Mouse (Mus musculus) adrenal gland, postnatal 14 days (tissue): ENCODE data around the gene Prkra. TPM values are rescaled to one million over a fixed set of nuclear protein-coding genes. Genes with fewer than 3 reads are reported as not detected.
A peak's percentile ranks its signal among the peaks of the same experiment; 100 is the strongest.

Experiments
- DNase-seq: peaks from one replicate; pipeline ENCODE4 v3.0.0; 2021; ENCODE audit warnings: mixed read lengths
- long read RNA-seq, 2 experiments: library from polyadenylated mRNA; stranded (forward); transcript quantifications; one replicate each; pipeline ENCODE4 v2.0.0; 2021
- total RNA-seq: library from RNA; stranded (reverse); gene quantifications from 2 replicates; pipeline ENCODE4 v1.2.3, GENCODE M21; 2021

Prkra gene
- total RNA-seq, result 25.9 and 26.8 TPM in 2 replicates
- long read RNA-seq, experiment 1, transcript Prkra-201 (8 exons, 1,614 nt), result major isoform, 37 of 41 reads
- long read RNA-seq, experiment 1, partial matches to known transcripts, result 1 of 41 reads
- long read RNA-seq, experiment 1, other reads (novel, unspliced or antisense), result 3 of 41 reads
- long read RNA-seq, experiment 2, transcript Prkra-201 (8 exons, 1,614 nt), result major isoform, 23 of 25 reads
- long read RNA-seq, experiment 2, partial matches to known transcripts, result 0 of 25 reads
- long read RNA-seq, experiment 2, other reads (novel, unspliced or antisense), result 2 of 25 reads

- peak; percentile 99 for DNase-seq
Observed at GRCm38 (mm10) chr2:76647883-76648570, at the start of gene Prkra, which contains the start of gene Pjvk. Gene Prkra, minus strand, starts transcription at chr2:76648015. Gene Pjvk, plus strand, starts transcription at chr2:76648476.

GRCm38 (mm10) chr2:76695290-76695689, 47.5 kb upstream of the Prkra start:
- peak; percentile 9 for DNase-seq

GRCm38 (mm10) chr2:76693765-76694164, 46.0 kb upstream of the Prkra start:
- DNase-seq, result no peak

GRCm38 (mm10) chr2:76690436-76691204, 42.8 kb upstream of the Prkra start:
- DNase-seq, result peak; percentile 73

- peak; percentile 11 for DNase-seq
Observed at GRCm38 (mm10) chr2:76688162-76688561, 40.3 kb upstream of the Prkra start.

GRCm38 (mm10) chr2:76687608-76688007, 39.8 kb upstream of the Prkra start:
- no peak for DNase-seq

DNA sequence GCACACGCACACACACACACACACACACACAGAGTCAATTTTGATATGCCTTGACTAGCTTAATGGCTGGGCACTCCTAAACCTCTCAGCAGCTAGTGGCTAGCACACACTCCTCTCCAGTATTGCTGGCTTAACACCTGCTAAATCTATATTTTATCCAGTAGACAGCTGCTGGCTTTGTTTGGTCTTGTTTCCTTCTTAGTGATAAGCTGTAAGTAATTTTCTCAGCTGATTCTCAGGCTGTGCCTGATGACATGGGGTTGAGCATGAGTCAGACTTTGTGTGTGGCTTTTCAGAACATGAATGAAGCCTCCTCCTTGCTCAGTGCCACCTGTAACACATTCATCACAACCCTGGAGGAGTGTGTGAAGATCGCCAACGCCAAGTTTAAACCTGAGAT, 39.2 kb upstream of the Prkra start:
- DNase-seq, result no peak

GRCm38 (mm10) chr2:76682301-76682700, 34.5 kb upstream of the Prkra start:
- peak; percentile 19 for DNase-seq

- DNase-seq, result no peak
Observed at GRCm38 (mm10) chr2:76676401-76677226, 28.8 kb upstream of the Prkra start.

DNA sequence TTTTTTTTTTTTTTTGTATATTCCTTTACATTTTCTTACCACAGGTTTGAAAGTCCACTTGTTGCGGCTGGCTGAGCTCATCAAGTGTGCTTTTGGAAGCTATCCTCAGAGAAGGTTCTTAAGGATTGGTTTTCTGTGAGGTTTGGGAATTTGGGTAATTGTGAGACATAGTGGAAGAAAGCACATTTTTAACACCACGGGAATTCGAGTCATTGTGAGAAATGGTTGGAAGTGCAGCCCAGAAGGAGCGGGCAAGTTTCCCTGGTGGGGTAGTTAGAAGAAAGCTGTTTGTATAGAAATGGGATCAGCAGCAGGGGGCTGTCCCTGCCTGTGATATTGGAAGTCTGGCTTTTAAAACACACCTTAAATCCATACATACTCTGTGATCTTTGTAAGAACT, 28.1 kb upstream of the Prkra start:
- no peak for DNase-seq

DNA sequence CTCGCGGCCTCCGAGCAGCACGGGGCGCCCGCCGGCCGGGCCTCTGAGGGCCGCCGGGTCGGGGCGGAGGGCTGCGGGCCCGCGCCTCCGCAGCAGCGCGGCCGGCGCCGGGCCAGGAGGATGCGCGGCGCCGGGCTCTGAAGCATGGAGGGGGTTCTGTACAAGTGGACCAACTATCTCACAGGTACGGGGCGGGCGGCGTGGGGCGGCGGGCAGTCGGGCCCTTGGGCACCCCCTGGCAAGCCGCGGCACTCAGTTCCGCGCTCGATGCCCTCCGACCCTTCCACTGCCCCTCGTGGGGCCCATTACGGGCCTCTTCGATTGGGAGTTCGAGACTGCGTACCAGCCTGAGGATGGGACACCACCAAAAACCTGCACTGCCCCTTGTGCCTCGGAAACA, 27.6 kb upstream of the Prkra start:
- DNase-seq, result no peak

GRCm38 (mm10) chr2:76674725-76675427, 27.1 kb upstream of the Prkra start, which contains the start of gene Plekha3:
Gene Plekha3, plus strand, starts transcription at chr2:76675281.
- peak; percentile 93 for DNase-seq

- peak; percentile 78 for DNase-seq
Observed at GRCm38 (mm10) chr2:76673472-76674081, 25.8 kb upstream of the Prkra start.

GRCm38 (mm10) chr2:76672966-76673392, 25.2 kb upstream of the Prkra start, which contains the start of gene Fkbp7:
Gene Fkbp7, minus strand, starts transcription at chr2:76673116.
- DNase-seq, result peak; percentile 94

- DNase-seq, result no peak
Observed at GRCm38 (mm10) chr2:76672134-76672745, 24.4 kb upstream of the Prkra start.

DNA sequence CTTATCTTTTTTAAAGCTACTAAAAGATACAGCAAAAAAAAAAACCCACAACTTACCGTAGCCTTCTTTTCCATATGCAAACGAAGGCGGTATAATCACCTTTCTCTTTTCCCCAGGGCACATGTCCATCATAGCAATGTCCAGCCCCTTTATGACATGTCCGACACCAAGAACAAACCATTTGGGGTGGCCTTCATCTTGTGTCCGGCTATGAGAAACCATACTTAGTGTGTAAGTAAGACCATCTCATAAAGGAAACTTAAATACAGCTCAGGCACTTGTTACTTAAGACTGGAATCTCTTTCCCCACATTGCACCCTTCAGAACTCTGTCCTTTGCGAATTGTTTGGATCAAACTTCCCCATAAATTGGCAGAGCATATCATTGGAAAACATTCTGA, 23.8 kb upstream of the Prkra start:
- DNase-seq, result no peak

- DNase-seq, result no peak
Observed at GRCm38 (mm10) chr2:76667200-76667599, 19.4 kb upstream of the Prkra start.

DNA sequence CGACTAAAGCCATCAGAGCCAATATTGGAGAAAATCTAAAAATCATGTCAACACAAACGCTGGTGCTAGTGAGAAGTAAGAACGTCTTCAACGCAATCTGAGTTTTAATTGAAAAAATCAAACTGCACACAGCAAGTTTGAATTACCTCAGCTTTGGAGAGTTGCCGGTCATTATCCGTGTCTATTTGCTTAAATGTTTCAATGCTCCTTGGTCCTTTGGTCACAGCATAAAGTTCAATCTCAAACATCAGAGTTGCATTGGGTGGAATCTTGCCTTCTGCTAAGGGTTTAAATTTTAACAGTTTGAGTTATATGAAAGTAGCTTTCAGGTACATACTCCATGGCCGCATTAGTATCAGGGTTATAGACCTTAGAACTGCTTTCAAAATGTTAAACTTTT, 17.7 kb upstream of the Prkra start:
- no peak for DNase-seq

- DNase-seq, result no peak
Observed at GRCm38 (mm10) chr2:76659419-76659818, 11.6 kb upstream of the Prkra start.

DNA sequence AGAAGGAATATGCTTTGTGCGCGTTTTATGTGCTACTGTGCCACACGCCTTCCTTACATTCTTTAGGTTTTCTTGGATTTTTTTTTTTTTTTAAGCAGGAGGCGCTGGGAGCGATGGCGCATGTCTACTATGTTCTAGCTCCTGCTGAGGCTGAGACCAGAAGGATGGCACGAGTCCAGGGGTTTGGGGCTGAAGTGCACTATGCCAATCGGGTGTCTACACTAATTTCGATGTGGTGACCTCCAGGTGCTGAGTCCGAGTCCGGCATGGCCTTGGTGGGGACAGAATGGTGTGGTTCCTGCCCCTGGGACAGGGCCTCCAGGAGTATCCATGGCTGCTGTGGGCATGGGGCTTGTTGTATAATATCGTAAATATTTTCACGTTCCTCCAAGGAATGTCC, 10.7 kb upstream of the Prkra start:
- no peak for DNase-seq
